Mouse (Mus musculus) cerebral cortex, adult 2 months (tissue): ENCODE results near the gene Tprg.

Source experiments
- WGBS: fragments of 180-500 bp; shearing (Covaris S2); methylation state at CpG from one replicate; pipeline ENCODE4 v1.1.7; 2018; 5-methylcytosine and 5-hydroxymethylcytosine counted together

The Tprg gene

GRCm38 (mm10) chr16:25333279-25334219 is 46.9 kb downstream of the Tprg start:
- WGBS = 87% methylated on average over 10 of the region's 10 CpGs

GRCm38 (mm10) chr16:25335058-25335703 is 48.6 kb downstream of the Tprg start:
- WGBS = 73% methylated on average over 4 of the region's 4 CpGs

- 9% methylated on average over 3 of the region's 3 CpGs for WGBS
These were observed 63.0 kb downstream of the Tprg start for GRCm38 (mm10) chr16:25349626-25350025.

GRCm38 (mm10) chr16:25367834-25368233 is 81.2 kb downstream of the Tprg start:
- WGBS = 75% methylated on average over 7 of the region's 7 CpGs

- WGBS = 77% methylated on average over 5 of the region's 5 CpGs
These were observed 83.4 kb downstream of the Tprg start for GRCm38 (mm10) chr16:25369984-25370412.

- 81% methylated on average over 4 of the region's 4 CpGs for WGBS
These were observed 87.5 kb downstream of the Tprg start for GRCm38 (mm10) chr16:25374121-25374520.

GRCm38 (mm10) chr16:25374775-25375174 is 88.2 kb downstream of the Tprg start:
- 58% methylated on average over 5 of the region's 5 CpGs for WGBS

- 39% methylated on average over 14 of the region's 14 CpGs for WGBS
These were observed 90.2 kb downstream of the Tprg start for GRCm38 (mm10) chr16:25376720-25377373.

- 74% methylated on average over 4 of the region's 4 CpGs for WGBS
These were observed 91.1 kb downstream of the Tprg start for GRCm38 (mm10) chr16:25377695-25378094.

GRCm38 (mm10) chr16:25385498-25386192 is 99.0 kb downstream of the Tprg start:
- 82% methylated on average over 6 of the region's 6 CpGs for WGBS

GRCm38 (mm10) chr16:25394676-25395075 is 108.1 kb downstream of the Tprg start:
- 78% methylated on average over 1 of the region's 1 CpGs for WGBS

- 55% methylated on average over 6 of the region's 6 CpGs for WGBS
These were observed 117.5 kb downstream of the Tprg start for GRCm38 (mm10) chr16:25404156-25404555.

- 43% methylated on average over 8 of the region's 8 CpGs for WGBS
These were observed 120.7 kb downstream of the Tprg start for GRCm38 (mm10) chr16:25407204-25407886.

GRCm38 (mm10) chr16:25408032-25408431 is 121.4 kb downstream of the Tprg start:
- WGBS = 72% methylated on average over 6 of the region's 6 CpGs

GRCm38 (mm10) chr16:25411307-25411706 is 124.7 kb downstream of the Tprg start:
- WGBS = 75% methylated on average over 3 of the region's 3 CpGs

- WGBS = 94% methylated on average over 1 of the region's 1 CpGs
These were observed 127.3 kb downstream of the Tprg start for GRCm38 (mm10) chr16:25413885-25414284.

GRCm38 (mm10) chr16:25417875-25418630 is 131.4 kb downstream of the Tprg start:
- WGBS = 55% methylated on average over 11 of the region's 11 CpGs

- 68% methylated on average over 4 of the region's 4 CpGs for WGBS
These were observed 136.4 kb downstream of the Tprg start for GRCm38 (mm10) chr16:25422997-25423396.

- 83% methylated on average over 4 of the region's 4 CpGs for WGBS
These were observed 137.4 kb downstream of the Tprg start for GRCm38 (mm10) chr16:25424001-25424400.

GRCm38 (mm10) chr16:25424915-25425314 is 138.3 kb downstream of the Tprg start:
- WGBS = 55% methylated on average over 9 of the region's 9 CpGs
